Mouse (Mus musculus): Measurements from ENCODE around the gene Samhd1.

DNA sequence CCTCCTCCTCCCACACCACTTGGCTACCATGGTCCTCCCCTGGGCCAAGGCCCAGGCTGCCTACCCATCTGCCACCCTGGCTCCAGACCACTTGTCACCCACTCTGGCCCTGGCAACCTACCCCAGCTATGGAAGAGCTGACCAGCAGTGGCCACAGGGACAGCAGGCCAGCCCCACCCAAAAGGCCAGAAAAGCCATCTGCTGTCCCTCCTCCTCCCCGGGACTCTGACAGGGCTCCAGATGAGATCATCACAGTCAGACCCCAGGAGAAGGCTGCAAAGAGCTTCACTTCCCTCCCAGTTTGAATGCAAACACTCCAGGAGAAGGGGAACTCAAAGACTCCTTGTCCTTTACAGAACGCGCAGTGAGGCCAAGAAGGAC lies 65.7 kb downstream of the Samhd1 start:
- TF ChIP-seq CTCF (conservative IDR thresholded peaks at IDR 0.05 in 1 of 2, IDR thresholded peaks at IDR 0.05 in 1 of 2; ENCODE audit: low read depth in 2 of 2, low read length in 2 of 2) = no peak
- TF ChIP-seq MYC (IDR thresholded peaks at IDR 0.05; ENCODE audit: low read depth, low read length) = no peak
- no peak for TF ChIP-seq MAFK (IDR thresholded peaks at IDR 0.05; ENCODE audit: insufficient replicate concordance, low read length)
- TF ChIP-seq NRF1 (IDR thresholded peaks at IDR 0.05; ENCODE audit: low read depth, low read length) = no peak
- TF ChIP-seq POLR2A (IDR thresholded peaks at IDR 0.05; ENCODE audit: low read depth, low read length) = no peak
- TF ChIP-seq USF1 (IDR thresholded peaks at IDR 0.05; ENCODE audit: low read depth, low read length) = no peak
- TF ChIP-seq ETS1 (conservative IDR thresholded peaks at IDR 0.05; ENCODE audit: low read depth, low read length) = no peak
- TF ChIP-seq NELFE (IDR thresholded peaks at IDR 0.05; ENCODE audit: low read depth, low read length) = no peak
- TF ChIP-seq ZMIZ1 (IDR thresholded peaks at IDR 0.05; ENCODE audit: low read depth, low read length) = no peak
- TF ChIP-seq TCF12 (IDR thresholded peaks at IDR 0.05; ENCODE audit: low read depth, low read length) = no peak
- TF ChIP-seq JUND (conservative IDR thresholded peaks at IDR 0.05; ENCODE audit: low read depth, low read length) = no peak
- no peak for TF ChIP-seq MAX (IDR thresholded peaks at IDR 0.05; ENCODE audit: low read length)
- TF ChIP-seq KAT2A (IDR thresholded peaks at IDR 0.05; ENCODE audit: insufficient replicate concordance, low read length) = no peak

Data from CH12.LX (cell line).